Mouse (Mus musculus): ENCODE data around the gene Gm2696. TPM values are rescaled to one million over a fixed set of nuclear protein-coding genes. Genes with fewer than 3 reads are reported as not detected.

The Gm2696 gene
- polyA plus RNA-seq, 1 experiment: not detected

DNA sequence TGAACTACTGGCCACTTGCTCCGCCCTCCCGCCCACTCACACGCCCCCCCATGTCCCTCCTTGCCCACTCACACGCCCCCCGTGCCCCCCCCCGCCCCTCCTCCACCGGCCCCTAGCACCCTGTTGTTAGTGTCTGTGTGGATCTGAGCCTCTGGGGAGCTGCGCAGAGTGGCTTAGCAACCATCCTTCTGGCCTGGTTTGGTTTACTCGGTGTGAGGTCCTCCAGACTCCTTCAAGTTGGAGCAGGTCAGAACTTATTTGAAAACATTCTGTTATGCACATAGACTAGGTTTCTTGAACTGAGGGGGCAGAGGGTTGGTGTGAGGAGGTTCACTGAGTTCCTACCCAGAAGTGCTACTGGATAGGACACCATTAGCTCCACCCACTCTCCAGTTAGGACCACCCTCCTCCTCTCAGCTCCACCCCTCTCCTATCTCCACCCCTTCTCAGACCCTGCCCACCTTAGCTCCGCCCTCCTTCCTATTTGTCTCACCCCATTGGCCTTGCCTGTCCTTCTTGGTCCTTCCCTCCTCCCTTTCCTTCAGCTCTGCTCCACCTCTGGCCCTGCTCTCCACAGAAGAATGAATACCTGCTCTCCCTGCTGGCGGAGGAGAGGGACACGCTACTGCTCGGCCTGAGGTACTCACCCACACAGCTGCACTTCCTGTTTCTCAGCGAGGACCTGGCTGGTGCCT, 49.7 kb downstream of the Gm2696 start:
- H3K4me2 ChIP-seq (ENCODE audit: low read depth): no peak overlapping the region
- no peak overlapping the region for H3ac ChIP-seq (ENCODE audit: control insufficient read depth, insufficient read length)
- no peaks in the 10 kb centered on the region for H3K79me2 ChIP-seq (ENCODE audit: control insufficient read depth, insufficient read depth)
- no peak for TF ChIP-seq MAX (IDR thresholded peaks at IDR 0.05; ENCODE audit: low read depth)
- no peak for TF ChIP-seq TCF3 (IDR thresholded peaks at IDR 0.05; ENCODE audit: insufficient read length, low read depth)
- no peak for TF ChIP-seq REST (IDR thresholded peaks at IDR 0.05; ENCODE audit: insufficient read depth, insufficient read length)
- no peak for TF ChIP-seq USF1 (IDR thresholded peaks at IDR 0.05; ENCODE audit: low read depth)
- no peak for TF ChIP-seq POLR2AphosphoS2 (IDR thresholded peaks at IDR 0.05; ENCODE audit: insufficient read length, low read depth)
- no peak for TF ChIP-seq E2F4 (IDR thresholded peaks at IDR 0.05; ENCODE audit: insufficient read depth)
- TF ChIP-seq TCF12 (IDR thresholded peaks at IDR 0.05; ENCODE audit: insufficient read depth, poor library complexity, severe bottlenecking): no peak
- no peak for TF ChIP-seq CEBPB (IDR thresholded peaks at IDR 0.05; ENCODE audit: insufficient read depth, poor library complexity, severe bottlenecking)
- TF ChIP-seq SRF (IDR thresholded peaks at IDR 0.05; ENCODE audit: control insufficient read depth, insufficient read length, low read depth): no peak
- no peaks in the 10 kb centered on the region for H3K36me3 ChIP-seq (ENCODE audit: control insufficient read depth, insufficient read depth)
- H3K4me3 ChIP-seq: no peak overlapping the region
- peaks cover 7% of the 10 kb centered on the region for H3K27me3 ChIP-seq (ENCODE audit: control insufficient read depth, insufficient read depth, insufficient read length)

DNA sequence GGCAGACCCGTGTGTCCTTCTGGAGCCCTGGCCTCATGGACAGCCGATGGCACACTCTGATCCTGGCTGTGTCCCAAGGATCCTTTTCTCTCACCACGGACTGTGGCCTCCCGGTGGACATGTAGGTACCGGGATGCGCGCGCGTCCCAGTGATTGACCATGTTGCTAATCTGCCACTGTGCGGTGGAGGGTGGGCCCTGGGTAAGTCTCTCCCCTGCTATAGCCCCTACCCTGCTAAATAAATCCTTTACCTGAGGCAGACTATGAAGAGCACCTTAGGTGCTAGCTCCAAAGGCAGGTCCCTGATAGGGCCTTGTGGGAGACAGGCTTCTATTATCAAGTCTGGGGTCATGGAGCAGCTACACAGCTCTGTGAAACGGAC, 50.3 kb downstream of the Gm2696 start:
- Histone ChIP-seq H3K79me2 (ENCODE audit: control insufficient read depth, insufficient read depth) (no peaks in the 10 kb centered on the region), H3K36me3 (ENCODE audit: control insufficient read depth, insufficient read depth) (no peaks in the 10 kb centered on the region), H3K4me3 (no peak overlapping the region), H3ac (ENCODE audit: control insufficient read depth, insufficient read length) (no peak overlapping the region), H3K27me3 (ENCODE audit: control insufficient read depth, insufficient read depth, insufficient read length) (peaks cover 7% of the 10 kb centered on the region), H3K4me2 (ENCODE audit: low read depth) (no peak overlapping the region)
- TF ChIP-seq CEBPB (IDR thresholded peaks at IDR 0.05; ENCODE audit: insufficient read depth, poor library complexity, severe bottlenecking): no peak
- TF ChIP-seq TCF12 (IDR thresholded peaks at IDR 0.05; ENCODE audit: insufficient read depth, poor library complexity, severe bottlenecking): no peak
- no peak for TF ChIP-seq MAX (IDR thresholded peaks at IDR 0.05; ENCODE audit: low read depth)
- TF ChIP-seq MYOG (IDR thresholded peaks at IDR 0.05; ENCODE audit: control insufficient read depth in 1 of 3, insufficient read depth in 1 of 3, insufficient read length in 2 of 3, low read depth in 2 of 3): no peak
- no peak for TF ChIP-seq TCF3 (IDR thresholded peaks at IDR 0.05; ENCODE audit: insufficient read length, low read depth)
- TF ChIP-seq POLR2AphosphoS2 (IDR thresholded peaks at IDR 0.05; ENCODE audit: insufficient read length, low read depth): no peak
- no peak for TF ChIP-seq USF1 (IDR thresholded peaks at IDR 0.05; ENCODE audit: low read depth)
- TF ChIP-seq POLR2A (IDR thresholded peaks at IDR 0.05; ENCODE audit: insufficient read length, low read depth): no peak

GRCm38 (mm10) chr10:77867546-77867945, 53.1 kb downstream of the Gm2696 start:
- TF ChIP-seq POLR2A (IDR thresholded peaks at IDR 0.05; ENCODE audit: insufficient read length, low read depth) (no peak), CEBPB (IDR thresholded peaks at IDR 0.05; ENCODE audit: insufficient read depth, poor library complexity, severe bottlenecking) (no peak), TCF12 (IDR thresholded peaks at IDR 0.05; ENCODE audit: insufficient read depth, poor library complexity, severe bottlenecking) (no peak), USF1 (IDR thresholded peaks at IDR 0.05; ENCODE audit: low read depth) (no peak), TCF3 (IDR thresholded peaks at IDR 0.05; ENCODE audit: insufficient read length, low read depth) (no peak), MYOD1 (IDR thresholded peaks at IDR 0.05; ENCODE audit: control insufficient read depth in 1 of 3, insufficient read length in 2 of 3, low read depth in 2 of 3) (no peak), REST (IDR thresholded peaks at IDR 0.05; ENCODE audit: insufficient read depth, insufficient read length) (peak; percentile 82), POLR2AphosphoS2 (IDR thresholded peaks at IDR 0.05; ENCODE audit: insufficient read length, low read depth) (no peak), MYOG (IDR thresholded peaks at IDR 0.05; ENCODE audit: control insufficient read depth in 1 of 3, insufficient read depth in 1 of 3, insufficient read length in 2 of 3, low read depth in 2 of 3) (peak in 1 of 3 experiments; percentile 22), MAX (IDR thresholded peaks at IDR 0.05; ENCODE audit: low read depth) (no peak)
- Histone ChIP-seq H3ac (ENCODE audit: control insufficient read depth, insufficient read length) (no peak overlapping the region), H3K4me2 (ENCODE audit: low read depth) (no peak overlapping the region), H3K79me2 (ENCODE audit: control insufficient read depth, insufficient read depth) (no peaks in the 10 kb centered on the region), H3K27me3 (ENCODE audit: control insufficient read depth, insufficient read depth, insufficient read length) (no peaks in the 10 kb centered on the region), H3K4me3 (no peak overlapping the region), H3K36me3 (ENCODE audit: control insufficient read depth, insufficient read depth) (no peaks in the 10 kb centered on the region)

GRCm38 (mm10) chr10:77869651-77870050, 55.2 kb downstream of the Gm2696 start:
- no peak overlapping the region for H3K4me2 ChIP-seq (ENCODE audit: low read depth)
- no peaks in the 10 kb centered on the region for H3K36me3 ChIP-seq (ENCODE audit: control insufficient read depth, insufficient read depth)
- H3K27me3 ChIP-seq (ENCODE audit: control insufficient read depth, insufficient read depth, insufficient read length): no peaks in the 10 kb centered on the region
- no peak overlapping the region for H3K4me3 ChIP-seq
- no peaks in the 10 kb centered on the region for H3K79me2 ChIP-seq (ENCODE audit: control insufficient read depth, insufficient read depth)
- H3ac ChIP-seq (ENCODE audit: control insufficient read depth, insufficient read length): no peak overlapping the region
- TF ChIP-seq SRF (IDR thresholded peaks at IDR 0.05; ENCODE audit: control insufficient read depth, insufficient read length, low read depth) (no peak), TCF3 (IDR thresholded peaks at IDR 0.05; ENCODE audit: insufficient read length, low read depth) (no peak), CEBPB (IDR thresholded peaks at IDR 0.05; ENCODE audit: insufficient read depth, poor library complexity, severe bottlenecking) (no peak), POLR2A (IDR thresholded peaks at IDR 0.05; ENCODE audit: insufficient read length, low read depth) (no peak), MYOD1 (IDR thresholded peaks at IDR 0.05; ENCODE audit: control insufficient read depth in 1 of 3, insufficient read length in 2 of 3, low read depth in 2 of 3) (no peak), E2F4 (IDR thresholded peaks at IDR 0.05; ENCODE audit: insufficient read depth) (no peak), TCF12 (IDR thresholded peaks at IDR 0.05; ENCODE audit: insufficient read depth, poor library complexity, severe bottlenecking) (no peak), MAX (IDR thresholded peaks at IDR 0.05; ENCODE audit: low read depth) (no peak), USF1 (IDR thresholded peaks at IDR 0.05; ENCODE audit: low read depth) (no peak), POLR2AphosphoS2 (IDR thresholded peaks at IDR 0.05; ENCODE audit: insufficient read length, low read depth) (no peak), REST (IDR thresholded peaks at IDR 0.05; ENCODE audit: insufficient read depth, insufficient read length) (no peak), MYOG (IDR thresholded peaks at IDR 0.05; ENCODE audit: control insufficient read depth in 1 of 3, insufficient read depth in 1 of 3, insufficient read length in 2 of 3, low read depth in 2 of 3) (no peak)

Measured in myocyte (in vitro differentiated cells).